Mouse (Mus musculus): ENCODE measurements around the gene Prss8. TPM values are rescaled to one million over a fixed set of nuclear protein-coding genes. Genes with fewer than 3 reads are reported as not detected.

Prss8 gene
- total and polyA plus RNA-seq, 3 experiments: 0.12 to 0.21 TPM; not detected in 1

DNA sequence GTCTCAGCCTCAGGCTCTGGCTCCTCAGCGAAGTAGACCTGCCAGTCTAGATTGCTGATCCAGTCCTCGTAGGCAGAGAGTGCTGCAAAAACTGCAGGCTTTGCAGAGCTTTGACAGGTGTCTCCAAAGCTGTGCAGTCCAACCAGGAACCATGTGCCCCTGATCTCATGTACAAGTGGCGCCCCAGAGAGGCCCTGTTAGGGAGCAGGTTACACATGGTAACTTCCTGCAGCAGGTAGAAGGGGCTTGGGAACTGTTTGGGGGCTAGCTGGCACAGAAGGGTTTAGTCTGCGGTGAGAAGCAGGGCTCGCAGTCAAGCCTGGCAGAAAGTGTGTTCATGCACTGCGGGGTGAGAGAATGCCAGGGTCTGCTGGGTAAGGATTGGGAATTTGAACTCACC lies 43.4 kb downstream of the Prss8 start:
- no peaks in the 10 kb centered on the region for H3K9me3 ChIP-seq (replicated peaks; ENCODE audit: insufficient read depth, low read length)
- H3K79me2 ChIP-seq (ENCODE audit: control insufficient read depth, insufficient read depth, low read length, poor library complexity): peaks cover 22% of the 10 kb centered on the region
- no peaks in the 10 kb centered on the region for H3K27me3 ChIP-seq (ENCODE audit: control insufficient read depth in 1 of 2, insufficient read depth in 2 of 2, low read length in 2 of 2)
- no peak overlapping the region for H3K27ac ChIP-seq (ENCODE audit: control insufficient read depth, low read depth, low read length)
- no peak overlapping the region for H3K9ac ChIP-seq (ENCODE audit: control insufficient read depth, low read depth, low read length, poor library complexity, severe bottlenecking)
- no peak overlapping the region for H3K4me3 ChIP-seq (ENCODE audit: control insufficient read depth in 1 of 2, insufficient read depth in 1 of 2, low read depth in 2 of 2, low read length in 2 of 2)
- TF ChIP-seq CTCF (IDR thresholded peaks at IDR 0.05 in 2 of 3, conservative IDR thresholded peaks at IDR 0.05 in 1 of 3; ENCODE audit: control insufficient read depth in 1 of 3, insufficient read depth in 1 of 3, low read depth in 2 of 3, low read length in 3 of 3, poor library complexity in 1 of 3, severe bottlenecking in 1 of 3) (no peak), UBTF (IDR thresholded peaks at IDR 0.05; ENCODE audit: borderline replicate concordance, insufficient read depth, low read depth, low read length) (no peak), SIN3A (IDR thresholded peaks at IDR 0.05; ENCODE audit: low read length) (no peak), ZNF384 (IDR thresholded peaks at IDR 0.05; ENCODE audit: low read depth, low read length) (no peak), E2F4 (IDR thresholded peaks at IDR 0.05; ENCODE audit: borderline replicate concordance, low read depth, low read length) (no peak), ELF1 (IDR thresholded peaks at IDR 0.05; ENCODE audit: low read depth, low read length) (no peak), MXI1 (IDR thresholded peaks at IDR 0.05; ENCODE audit: low read depth, low read length) (no peak)
- H3K4me1 ChIP-seq (ENCODE audit: control insufficient read depth in 1 of 2, insufficient read depth in 2 of 2, low read length in 2 of 2): peaks cover 16 to 31% of the 10 kb centered on the region in 2 experiments
- no peak for DNase-seq (ENCODE audit: low read depth, low spot score)
- peaks cover 14 to 32% of the 10 kb centered on the region in 2 experiments; a peak in 3 of 4 replicates for H3K36me3 ChIP-seq (ENCODE audit: control insufficient read depth in 1 of 2, insufficient read depth in 2 of 2, low read length in 2 of 2)

DNA sequence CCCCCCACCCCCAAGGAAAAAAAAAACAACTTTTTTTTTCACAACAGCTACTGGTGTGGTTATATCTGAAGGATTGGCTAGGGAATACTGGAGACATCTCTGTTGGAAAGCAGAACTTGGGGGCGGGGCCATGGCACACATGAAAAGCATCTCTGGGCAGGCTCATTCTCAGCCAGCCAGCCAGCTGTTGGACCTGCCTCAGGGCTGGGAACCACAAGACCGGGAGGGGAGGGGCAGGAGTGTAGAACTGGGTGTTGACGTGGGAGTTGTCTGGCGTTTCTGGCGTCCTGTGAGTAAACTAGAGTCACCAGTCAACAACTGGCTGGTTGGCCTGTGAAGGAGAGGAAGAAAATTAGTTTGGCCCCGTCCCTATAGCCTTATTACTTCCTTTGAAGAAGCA lies 44.0 kb downstream of the Prss8 start:
- TF ChIP-seq RAD21 (IDR thresholded peaks at IDR 0.05; ENCODE audit: low read depth, low read length) (no peak), ZMIZ1 (IDR thresholded peaks at IDR 0.05; ENCODE audit: low read depth, low read length) (no peak), POLR2A (IDR thresholded peaks at IDR 0.05; ENCODE audit: control insufficient read depth in 1 of 2, insufficient read depth in 1 of 2, low read depth in 1 of 2, low read length in 2 of 2, poor library complexity in 1 of 2) (no peak), BHLHE40 (IDR thresholded peaks at IDR 0.05; ENCODE audit: borderline replicate concordance, low read depth, low read length) (no peak), GABPA (IDR thresholded peaks at IDR 0.05; ENCODE audit: low read depth, low read length) (no peak), USF1 (IDR thresholded peaks at IDR 0.05; ENCODE audit: low read depth, low read length) (no peak), GATA1 (IDR thresholded peaks at IDR 0.05; ENCODE audit: low read depth, low read length) (no peak), UBTF (IDR thresholded peaks at IDR 0.05; ENCODE audit: borderline replicate concordance, insufficient read depth, low read depth, low read length) (no peak), ZNF384 (IDR thresholded peaks at IDR 0.05; ENCODE audit: low read depth, low read length) (no peak), MAX (IDR thresholded peaks at IDR 0.05; ENCODE audit: low read length) (no peak), NRF1 (IDR thresholded peaks at IDR 0.05; ENCODE audit: insufficient read depth, low read depth, low read length, poor library complexity, severe bottlenecking) (no peak), KAT2A (conservative IDR thresholded peaks at IDR 0.05; ENCODE audit: low read depth, low read length) (no peak), EP300 (IDR thresholded peaks at IDR 0.05; ENCODE audit: low read depth in 1 of 2, low read length in 2 of 2) (no peak), TAL1 (IDR thresholded peaks at IDR 0.05; ENCODE audit: low read length) (no peak), SIN3A (IDR thresholded peaks at IDR 0.05; ENCODE audit: low read length) (no peak)
- H3K27me3 ChIP-seq (ENCODE audit: control insufficient read depth in 1 of 2, insufficient read depth in 2 of 2, low read length in 2 of 2): no peaks in the 10 kb centered on the region
- peaks cover 14 to 32% of the 10 kb centered on the region in 2 experiments; a peak in 3 of 4 replicates for H3K36me3 ChIP-seq (ENCODE audit: control insufficient read depth in 1 of 2, insufficient read depth in 2 of 2, low read length in 2 of 2)
- no peak overlapping the region for H3K27ac ChIP-seq (ENCODE audit: control insufficient read depth, low read depth, low read length)
- no peaks in the 10 kb centered on the region for H3K9me3 ChIP-seq (replicated peaks; ENCODE audit: insufficient read depth, low read length)
- peaks cover 16 to 31% of the 10 kb centered on the region in 2 experiments for H3K4me1 ChIP-seq (ENCODE audit: control insufficient read depth in 1 of 2, insufficient read depth in 2 of 2, low read length in 2 of 2)
- no peak overlapping the region for H3K4me3 ChIP-seq (ENCODE audit: control insufficient read depth in 1 of 2, insufficient read depth in 1 of 2, low read depth in 2 of 2, low read length in 2 of 2)
- DNase-seq (ENCODE audit: low read depth, low spot score): no peak
- no peak overlapping the region for H3K9ac ChIP-seq (ENCODE audit: control insufficient read depth, low read depth, low read length, poor library complexity, severe bottlenecking)
- H3K79me2 ChIP-seq (ENCODE audit: control insufficient read depth, insufficient read depth, low read length, poor library complexity): peaks cover 28% of the 10 kb centered on the region
